Mouse (Mus musculus) stomach, embryonic 15.5 days (tissue): ENCODE data around the gene Qtrt2. TPM values are rescaled to one million over a fixed set of nuclear protein-coding genes. Genes with fewer than 3 reads are reported as not detected.

Source experiments
- ATAC-seq: fragments of 200-750 bp; cut with Nextera tagmentation; 2 replicates; pipeline ENCODE4 v1.8.0; 2017; ENCODE audit warnings: low read depth, moderate number of reproducible peaks, moderate TSS enrichment; ENCODE audit not compliant: insufficient read depth, low FRiP score
- H3K27ac ChIP-seq: fragments of 300-500 bp; sonication (generic); 2 replicates; pipeline ENCODE4 v1.5.1; 2015; ENCODE audit warnings: mild to moderate bottlenecking, inconsistent platforms
- H3K27me3 ChIP-seq: fragments of 300-500 bp; sonication (generic); replicated peaks from 2 replicates; pipeline ENCODE4 v1.6.1; 2015; ENCODE audit warnings: inconsistent platforms
- H3K36me3 ChIP-seq: fragments of 300-500 bp; sonication (generic); 2 replicates; pipeline ENCODE4 v1.6.1; 2015; ENCODE audit warnings: inconsistent platforms
- H3K4me1 ChIP-seq: fragments of 300-500 bp; sonication (generic); 2 replicates; pipeline ENCODE4 v1.6.1; 2015; ENCODE audit warnings: inconsistent platforms
- H3K4me2 ChIP-seq: fragments of 300-500 bp; sonication (generic); 2 replicates; pipeline ENCODE4 v1.6.1; 2015; ENCODE audit warnings: mild to moderate bottlenecking, inconsistent platforms
- H3K4me3 ChIP-seq: fragments of 300-500 bp; sonication (generic); replicated peaks from 2 replicates; pipeline ENCODE4 v1.5.1; 2015; ENCODE audit warnings: inconsistent platforms
- H3K9ac ChIP-seq: fragments of 300-500 bp; sonication (generic); 2 replicates; pipeline ENCODE4 v1.6.1; 2015; ENCODE audit warnings: inconsistent platforms
- H3K9me3 ChIP-seq: fragments of 300-500 bp; sonication (generic); 2 replicates; pipeline ENCODE4 v1.6.1; 2016; ENCODE audit warnings: inconsistent platforms
- WGBS: fragments of 180-500 bp; shearing (Covaris S2); methylation state at CpG from one replicate; pipeline ENCODE4 v1.1.7; 2015; 5-methylcytosine and 5-hydroxymethylcytosine counted together
- polyA plus RNA-seq: library from polyadenylated mRNA; unstranded; fragments of >200 nt; fragmentation: Nextera tagmentation; extraction: Ambion mirVana; gene quantifications from 2 replicates; pipeline ENCODE4 v1.2.1, GENCODE M21; 2015

Gene Qtrt2
- polyA plus RNA-seq, 1 experiment from 2014 or later = 22.5 TPM

- Histone ChIP-seq H3K27me3 (no peaks in the 10 kb centered on the region), H3K36me3 (no peaks in the 10 kb centered on the region), H3K4me1 (no peaks in the 10 kb centered on the region), H3K9ac (no peak overlapping the region), H3K27ac (no peak overlapping the region), H3K9me3 (no peaks in the 10 kb centered on the region), H3K4me3 (no peak overlapping the region), H3K4me2 (no peak overlapping the region)
- no peak for ATAC-seq
- 58% methylated on average over 3 of the region's 3 CpGs for whole genome bisulfite sequencing
Measured at GRCm38 (mm10) chr16:43922630-43923029, 4.0 kb downstream of the Qtrt2 start.

DNA sequence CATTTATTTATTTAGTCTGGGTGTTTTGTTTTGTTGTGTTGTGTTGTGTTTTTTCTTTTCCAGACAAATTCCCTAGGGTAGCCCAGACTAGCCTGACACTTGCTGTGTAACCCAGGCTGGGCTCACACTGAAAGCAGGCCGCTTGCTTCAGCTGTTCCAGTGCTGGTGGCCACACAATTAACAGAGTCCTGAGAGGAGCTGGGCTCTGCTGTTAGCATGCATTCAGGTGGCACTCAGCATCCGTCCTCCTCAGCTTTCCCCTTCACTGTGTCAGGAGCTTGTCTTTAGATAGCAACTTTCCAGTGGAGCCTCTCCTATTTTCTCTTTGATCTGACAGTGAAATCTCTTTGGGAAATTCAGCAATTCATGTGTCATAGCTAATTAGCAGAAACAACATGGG is 4.6 kb downstream of the Qtrt2 start:
- ATAC-seq = no peak
- no peaks in the 10 kb centered on the region for H3K4me1 ChIP-seq
- no peaks in the 10 kb centered on the region for H3K9me3 ChIP-seq
- H3K27ac ChIP-seq = no peak overlapping the region
- H3K27me3 ChIP-seq = no peaks in the 10 kb centered on the region
- H3K36me3 ChIP-seq = no peaks in the 10 kb centered on the region
- no peak overlapping the region for H3K4me2 ChIP-seq
- 82% methylated on average over 2 of the region's 2 CpGs for WGBS
- no peak overlapping the region for H3K4me3 ChIP-seq
- no peak overlapping the region for H3K9ac ChIP-seq

GRCm38 (mm10) chr16:43918867-43919266 is 7.7 kb downstream of the Qtrt2 start:
- H3K9ac ChIP-seq = no peak overlapping the region
- H3K27me3 ChIP-seq = no peaks in the 10 kb centered on the region
- 70% methylated on average over 3 of the region's 3 CpGs for WGBS
- no peaks in the 10 kb centered on the region for H3K9me3 ChIP-seq
- H3K4me1 ChIP-seq = no peaks in the 10 kb centered on the region
- H3K4me2 ChIP-seq = no peak overlapping the region
- peak; percentile 70; the same call in 1 of the 2 replicates for ATAC-seq
- no peak overlapping the region for H3K4me3 ChIP-seq
- H3K27ac ChIP-seq = no peak overlapping the region
- no peaks in the 10 kb centered on the region for H3K36me3 ChIP-seq

GRCm38 (mm10) chr16:43908881-43909280 is 17.7 kb downstream of the Qtrt2 start:
- no peak for ATAC-seq
- Histone ChIP-seq H3K4me2 (no peak overlapping the region), H3K9ac (no peak overlapping the region), H3K9me3 (no peaks in the 10 kb centered on the region), H3K36me3 (0 out of 2 replicates have a peak, but pooled peaks cover 3% of the 10 kb centered on the region), H3K4me1 (no peaks in the 10 kb centered on the region), H3K27me3 (no peaks in the 10 kb centered on the region), H3K4me3 (no peak overlapping the region), H3K27ac (no peak overlapping the region)
- WGBS = 83% methylated on average over 2 of the region's 2 CpGs

GRCm38 (mm10) chr16:43900571-43900970 is 26.0 kb downstream of the Qtrt2 start:
- ATAC-seq = no peak
- Histone ChIP-seq H3K9me3 (no peaks in the 10 kb centered on the region), H3K27ac (no peak overlapping the region), H3K36me3 (no peaks in the 10 kb centered on the region), H3K4me3 (no peak overlapping the region), H3K4me1 (no peaks in the 10 kb centered on the region), H3K27me3 (no peaks in the 10 kb centered on the region), H3K4me2 (no peak overlapping the region), H3K9ac (no peak overlapping the region)

- H3K27me3 ChIP-seq = no peaks in the 10 kb centered on the region
- H3K9ac ChIP-seq = no peak overlapping the region
- H3K9me3 ChIP-seq = no peaks in the 10 kb centered on the region
- H3K4me2 ChIP-seq = no peak overlapping the region
- no peak overlapping the region for H3K27ac ChIP-seq
- no peaks in the 10 kb centered on the region for H3K36me3 ChIP-seq
- no peaks in the 10 kb centered on the region for H3K4me1 ChIP-seq
- 66% methylated on average over 4 of the region's 4 CpGs for WGBS
- no peak for ATAC-seq
- H3K4me3 ChIP-seq = no peak overlapping the region
Measured at GRCm38 (mm10) chr16:43900138-43900537, 26.5 kb downstream of the Qtrt2 start.

GRCm38 (mm10) chr16:43894501-43894900 is 32.1 kb downstream of the Qtrt2 start:
- H3K27me3 ChIP-seq = no peaks in the 10 kb centered on the region
- no peak overlapping the region for H3K27ac ChIP-seq
- H3K36me3 ChIP-seq = no peaks in the 10 kb centered on the region
- H3K9me3 ChIP-seq = no peaks in the 10 kb centered on the region
- H3K4me1 ChIP-seq = no peaks in the 10 kb centered on the region
- H3K4me2 ChIP-seq = no peak overlapping the region
- no peak overlapping the region for H3K4me3 ChIP-seq
- ATAC-seq = no peak
- H3K9ac ChIP-seq = no peak overlapping the region
- 85% methylated on average over 8 of the region's 8 CpGs for WGBS

- H3K9ac ChIP-seq = no peak overlapping the region
- no peaks in the 10 kb centered on the region for H3K27me3 ChIP-seq
- peak overlapping the region; percentile 76; the same call in 1 of the 2 replicates for H3K4me3 ChIP-seq
- no peak for ATAC-seq
- no peaks in the 10 kb centered on the region for H3K9me3 ChIP-seq
- peak overlapping the region; percentile 71 for H3K4me2 ChIP-seq
- H3K36me3 ChIP-seq = no peaks in the 10 kb centered on the region
- WGBS = 62% methylated on average over 4 of the region's 4 CpGs
- no peaks in the 10 kb centered on the region for H3K4me1 ChIP-seq
- H3K27ac ChIP-seq = no peak overlapping the region
Measured at GRCm38 (mm10) chr16:43890747-43891336, 35.8 kb downstream of the Qtrt2 start.

DNA sequence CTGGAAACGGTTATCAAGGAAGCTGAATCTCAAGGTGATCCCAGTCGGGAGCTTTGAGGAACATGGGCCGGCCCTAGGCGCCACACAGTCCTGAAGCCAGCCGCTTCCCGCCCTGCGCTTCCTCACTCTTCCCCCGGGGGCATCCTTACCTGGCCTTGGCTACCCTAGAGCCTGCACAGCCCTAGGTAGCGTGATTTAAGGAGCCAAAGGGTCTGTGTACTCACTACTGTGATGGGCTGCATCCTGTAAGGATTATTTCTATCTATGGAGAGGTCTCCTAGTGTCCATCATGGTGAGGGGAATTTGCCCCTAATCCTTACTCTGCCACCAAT is 36.6 kb downstream of the Qtrt2 start:
- H3K9ac ChIP-seq = peak overlapping the region; percentile 71
- H3K36me3 ChIP-seq = no peaks in the 10 kb centered on the region
- H3K27me3 ChIP-seq = no peaks in the 10 kb centered on the region
- ATAC-seq = peak; percentile 94
- peak overlapping the region; percentile 71 for H3K4me2 ChIP-seq
- WGBS = 1% methylated on average over 9 of the region's 9 CpGs
- peak overlapping the region; percentile 61; the same call in 1 of the 2 replicates for H3K27ac ChIP-seq
- H3K4me3 ChIP-seq = peak overlapping the region; percentile 76
- no peaks in the 10 kb centered on the region for H3K9me3 ChIP-seq
- no peaks in the 10 kb centered on the region for H3K4me1 ChIP-seq

- ATAC-seq = peak; percentile 100
- WGBS = under 1% methylated on average over 32 of the region's 33 CpGs
- Histone ChIP-seq H3K4me1 (no peaks in the 10 kb centered on the region), H3K4me2 (peak within 1 kb of the TSS; percentile 71), H3K27ac (peak within 1 kb of the TSS; percentile 61; the same call in 1 of the 2 replicates), H3K36me3 (no peaks in the 10 kb centered on the region), H3K9me3 (no peaks in the 10 kb centered on the region), H3K27me3 (no peaks in the 10 kb centered on the region), H3K9ac (peak within 1 kb of the TSS; percentile 71), H3K4me3 (peak within 1 kb of the TSS; percentile 76)
Measured at GRCm38 (mm10) chr16:43889208-43890004, 37.2 kb downstream of the Qtrt2 start, which contains the start of gene Ccdc191. Gene Ccdc191, plus strand, starts transcription at chr16:43889800.

DNA sequence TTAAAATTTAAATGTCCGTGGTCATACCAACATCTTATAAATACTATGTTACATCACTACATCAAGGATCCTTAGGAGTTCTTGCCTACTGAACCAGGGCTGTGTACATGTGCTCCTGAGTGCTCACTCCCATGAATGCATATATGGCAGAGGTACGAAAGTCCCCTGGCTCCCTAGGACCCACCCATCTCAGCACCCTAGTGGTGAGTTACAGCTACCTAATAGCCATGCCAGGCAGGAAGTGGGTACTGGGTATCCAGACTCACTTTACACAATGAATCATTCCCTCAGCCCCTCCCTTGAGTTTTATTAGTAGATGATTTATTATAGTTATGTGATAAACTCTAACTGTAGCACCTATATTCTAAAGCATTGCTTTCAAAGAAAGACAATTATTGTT is 44.3 kb downstream of the Qtrt2 start:
- Histone ChIP-seq H3K36me3 (peaks cover 14% of the 10 kb centered on the region), H3K27ac (no peak overlapping the region), H3K4me2 (no peak overlapping the region), H3K4me3 (no peak overlapping the region), H3K4me1 (no peaks in the 10 kb centered on the region), H3K27me3 (no peaks in the 10 kb centered on the region), H3K9ac (no peak overlapping the region), H3K9me3 (no peaks in the 10 kb centered on the region)
- ATAC-seq = no peak
- 89% methylated on average over 2 of the region's 2 CpGs for WGBS

- no peak overlapping the region for H3K27ac ChIP-seq
- WGBS = 59% methylated on average over 3 of the region's 3 CpGs
- no peaks in the 10 kb centered on the region for H3K4me1 ChIP-seq
- ATAC-seq = no peak
- peaks cover 17% of the 10 kb centered on the region for H3K36me3 ChIP-seq
- H3K4me3 ChIP-seq = no peak overlapping the region
- no peaks in the 10 kb centered on the region for H3K27me3 ChIP-seq
- no peaks in the 10 kb centered on the region for H3K9me3 ChIP-seq
- H3K9ac ChIP-seq = no peak overlapping the region
- no peak overlapping the region for H3K4me2 ChIP-seq
Measured at GRCm38 (mm10) chr16:43881636-43882035, 45.0 kb downstream of the Qtrt2 start.
